ENCODE assay signal across 13 mouse cellular contexts in the genomic region with DNA sequence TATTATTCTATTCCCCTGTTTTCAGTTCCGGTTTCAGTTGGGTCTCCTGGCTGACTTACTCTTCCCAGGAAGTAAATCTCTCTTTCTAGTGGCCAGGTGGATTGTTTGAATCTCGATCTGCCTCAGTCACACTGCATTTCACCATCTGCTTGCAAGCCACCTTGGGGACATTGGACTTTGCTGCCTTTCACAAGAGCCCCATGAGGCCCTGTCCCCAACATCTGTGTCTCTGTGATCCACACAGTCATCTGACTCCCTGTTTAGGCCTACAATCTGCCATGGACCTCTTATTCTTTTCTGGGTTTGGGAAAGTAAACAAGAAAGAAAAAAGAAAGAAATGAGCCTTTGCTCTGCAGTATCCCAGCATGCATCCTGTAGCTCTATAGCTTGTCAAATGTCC.
"Had no signal": no experiment of that assay in that cellular context is flagged by ENCODE, and none has a peak within 500 bp of the region (broad histone marks: within the 10 kb centered on the region; RNA-seq: fewer than 3 reads in every experiment).

No protein-coding gene starts in this region.

- H3K4me3 ChIP-seq: limb, embryonic 12.5 days; lung, embryonic 15.5 days; megakaryocyte, embryonic 14.5 days; stomach, embryonic 15.5 days had no signal

- H3K36me3 ChIP-seq: limb, embryonic 12.5 days; lung, embryonic 15.5 days; stomach, embryonic 15.5 days had no signal

- DNase-seq: kidney, adult 8-10 months; kidney, postnatal 25 days; lung, postnatal 14 days; right cerebral cortex, postnatal 14 days; thymus, adult 2 months; thymus, postnatal 25 days had no signal

- H3K9ac ChIP-seq: limb, embryonic 12.5 days; lung, embryonic 15.5 days; stomach, embryonic 15.5 days had no signal

- H3K9me3 ChIP-seq: limb, embryonic 12.5 days; lung, embryonic 15.5 days; megakaryocyte, embryonic 14.5 days; stomach, embryonic 15.5 days had no signal

- H3K27me3 ChIP-seq: limb, embryonic 12.5 days; lung, embryonic 15.5 days; megakaryocyte, embryonic 14.5 days; stomach, embryonic 15.5 days had no signal

- H3K4me2 ChIP-seq: limb, embryonic 12.5 days; liver, embryonic 11.5 days; lung, embryonic 15.5 days; stomach, embryonic 15.5 days had no signal

- H3K4me1 ChIP-seq: lung, embryonic 15.5 days; megakaryocyte, embryonic 14.5 days; stomach, embryonic 15.5 days had no signal

- H3K27ac ChIP-seq: limb, embryonic 12.5 days; lung, embryonic 15.5 days; macrophage; stomach, embryonic 15.5 days had no signal

- ATAC-seq: midbrain, embryonic 16.5 days had no signal
